Mouse (Mus musculus): ENCODE data around the gene Fam160b1. TPM values are rescaled to one million over a fixed set of nuclear protein-coding genes. Genes with fewer than 3 reads are reported as not detected.

The Fam160b1 gene
- polyA plus RNA-seq, 1 experiment from 2014 or later = 7.8 TPM

DNA sequence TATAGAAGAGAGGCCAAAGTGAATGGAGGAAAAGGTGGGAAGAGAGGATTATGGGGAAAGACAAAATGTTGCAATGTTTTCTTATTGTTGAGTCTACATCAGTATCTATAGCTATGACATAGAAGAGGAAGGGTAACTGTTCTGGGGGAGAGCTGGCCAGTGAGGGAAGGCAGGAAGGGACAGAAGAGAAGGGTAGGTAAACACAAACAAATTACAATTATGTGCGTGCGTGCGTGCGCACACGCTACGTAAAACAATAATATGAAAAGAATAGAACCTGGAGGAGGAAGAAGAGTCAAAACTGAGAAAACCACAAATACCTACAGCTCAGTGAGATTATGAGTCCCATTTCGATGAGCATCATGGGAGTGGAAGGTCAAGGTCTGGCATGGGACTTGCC is 32.2 kb upstream of the Fam160b1 start:
- ATAC-seq = no peak
- Histone ChIP-seq H3K27me3 (ENCODE audit: insufficient read depth, low read length) (no peaks in the 10 kb centered on the region), H3K4me3 (ENCODE audit: low read depth, low read length) (no peak overlapping the region), H3K4me1 (ENCODE audit: insufficient read depth) (no peaks in the 10 kb centered on the region), H3K27ac (ENCODE audit: low read depth) (no peak overlapping the region), H3K9ac (replicated peaks) (no peak overlapping the region), H3K9me3 (ENCODE audit: low read length) (no peaks in the 10 kb centered on the region), H3K36me3 (replicated peaks; ENCODE audit: insufficient read depth, low read length) (no peaks in the 10 kb centered on the region), H3K4me2 (ENCODE audit: low read depth, low read length) (no peak overlapping the region)
- WGBS (ENCODE audit: insufficient replicate concordance) = 91% methylated on average over 7 of the region's 7 CpGs
- TF ChIP-seq CTCF (IDR thresholded peaks at IDR 0.05; ENCODE audit: low read depth) (no peak), EP300 (IDR thresholded peaks at IDR 0.05; ENCODE audit: low read depth) (no peak)
- no peak for DNase-seq

DNA sequence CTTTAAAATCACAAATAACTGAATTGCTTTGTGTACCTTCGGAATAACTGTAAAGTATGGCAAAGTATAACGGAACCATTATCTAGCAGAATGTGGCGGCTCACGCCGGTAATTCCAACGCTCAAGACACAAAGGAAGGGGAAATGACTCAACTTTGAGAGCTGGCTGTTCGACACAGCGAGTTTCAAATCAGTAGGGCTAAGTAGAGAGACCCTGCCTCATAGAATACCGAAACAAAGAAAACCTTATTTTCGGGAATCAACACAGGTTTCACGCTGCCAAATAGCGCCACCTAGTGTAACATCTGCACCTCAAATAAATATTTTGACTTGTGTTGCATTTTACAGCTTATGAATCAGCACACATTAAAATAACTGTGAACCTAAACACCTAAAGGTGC is 31.7 kb upstream of the Fam160b1 start:
- WGBS (ENCODE audit: insufficient replicate concordance) = 41% methylated on average over 12 of the region's 12 CpGs
- Histone ChIP-seq H3K36me3 (replicated peaks; ENCODE audit: insufficient read depth, low read length) (no peaks in the 10 kb centered on the region), H3K9me3 (ENCODE audit: low read length) (no peaks in the 10 kb centered on the region), H3K27me3 (ENCODE audit: insufficient read depth, low read length) (no peaks in the 10 kb centered on the region), H3K4me1 (ENCODE audit: insufficient read depth) (no peaks in the 10 kb centered on the region), H3K4me2 (ENCODE audit: low read depth, low read length) (peak overlapping the region; percentile 24; the same call in 1 of the 2 replicates), H3K27ac (ENCODE audit: low read depth) (no peak overlapping the region), H3K9ac (replicated peaks) (no peak overlapping the region), H3K4me3 (ENCODE audit: low read depth, low read length) (no peak overlapping the region)
- DNase-seq (peak; percentile 55), ATAC-seq (no peak)
- TF ChIP-seq CTCF (IDR thresholded peaks at IDR 0.05; ENCODE audit: low read depth) (peak; percentile 85), EP300 (IDR thresholded peaks at IDR 0.05; ENCODE audit: low read depth) (no peak)

- Histone ChIP-seq H3K9ac (replicated peaks) (no peak overlapping the region), H3K27ac (ENCODE audit: low read depth) (no peak overlapping the region), H3K36me3 (replicated peaks; ENCODE audit: insufficient read depth, low read length) (no peaks in the 10 kb centered on the region), H3K27me3 (ENCODE audit: insufficient read depth, low read length) (no peaks in the 10 kb centered on the region), H3K4me3 (ENCODE audit: low read depth, low read length) (no peak overlapping the region), H3K4me1 (ENCODE audit: insufficient read depth) (no peaks in the 10 kb centered on the region), H3K9me3 (ENCODE audit: low read length) (no peaks in the 10 kb centered on the region), H3K4me2 (ENCODE audit: low read depth, low read length) (no peak overlapping the region)
- 77% methylated on average over 11 of the region's 11 CpGs for WGBS (ENCODE audit: insufficient replicate concordance)
- ATAC-seq = no peak
- no peak for DNase-seq
- TF ChIP-seq EP300 (IDR thresholded peaks at IDR 0.05; ENCODE audit: low read depth) (no peak), CTCF (IDR thresholded peaks at IDR 0.05; ENCODE audit: low read depth) (peak; percentile 19; the same call in 1 of the 2 replicates)
These were observed 30.2 kb upstream of the Fam160b1 start for GRCm38 (mm10) chr19:57330309-57330708.

DNA sequence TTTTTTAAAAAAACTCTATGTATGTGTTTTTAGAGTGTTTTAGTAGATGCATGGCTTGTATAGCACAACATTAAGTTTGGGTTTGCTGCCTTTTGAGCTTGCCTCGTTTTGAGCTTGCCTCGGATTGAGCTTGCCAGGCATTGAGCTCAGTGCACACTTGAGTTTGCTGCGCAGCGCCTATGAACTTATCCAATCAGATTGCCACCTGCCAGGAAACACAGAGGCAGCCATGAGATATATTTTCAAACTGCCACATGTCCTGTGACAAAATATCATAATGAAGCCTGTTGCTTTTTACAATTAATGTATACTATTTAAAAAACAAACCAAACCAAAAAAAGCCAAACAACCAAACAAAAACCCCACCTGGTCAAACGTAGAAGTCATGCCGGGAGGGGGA is 29.2 kb upstream of the Fam160b1 start:
- Histone ChIP-seq H3K27ac (ENCODE audit: low read depth) (no peak overlapping the region), H3K4me1 (ENCODE audit: insufficient read depth) (no peaks in the 10 kb centered on the region), H3K27me3 (ENCODE audit: insufficient read depth, low read length) (no peaks in the 10 kb centered on the region), H3K4me3 (ENCODE audit: low read depth, low read length) (no peak overlapping the region), H3K9me3 (ENCODE audit: low read length) (no peaks in the 10 kb centered on the region), H3K4me2 (ENCODE audit: low read depth, low read length) (no peak overlapping the region), H3K9ac (replicated peaks) (no peak overlapping the region), H3K36me3 (replicated peaks; ENCODE audit: insufficient read depth, low read length) (no peaks in the 10 kb centered on the region)
- DNase-seq (no peak), ATAC-seq (no peak)
- TF ChIP-seq CTCF (IDR thresholded peaks at IDR 0.05; ENCODE audit: low read depth) (no peak), EP300 (IDR thresholded peaks at IDR 0.05; ENCODE audit: low read depth) (no peak)
- WGBS (ENCODE audit: insufficient replicate concordance) = 74% methylated on average over 6 of the region's 6 CpGs

DNA sequence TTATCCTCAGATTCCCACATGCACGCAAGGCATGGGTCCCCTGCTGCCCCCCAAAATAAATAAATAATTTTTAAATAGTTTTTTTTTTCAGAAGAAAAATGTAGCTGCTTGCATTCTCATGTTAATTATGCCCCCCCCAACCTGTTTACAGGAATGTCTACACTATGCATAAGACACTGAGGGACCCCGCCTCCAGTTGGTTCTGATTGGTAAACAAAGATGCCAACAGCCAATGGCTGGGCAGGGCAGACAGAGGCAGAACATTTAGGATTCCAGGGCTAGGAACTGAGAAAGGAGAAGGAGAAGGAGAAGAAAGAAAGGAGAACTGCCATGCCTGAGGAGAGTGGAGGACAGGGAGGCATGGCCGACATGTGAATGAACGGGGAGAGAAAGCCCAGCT is 27.1 kb upstream of the Fam160b1 start:
- H3K9me3 ChIP-seq (ENCODE audit: low read length) = no peaks in the 10 kb centered on the region
- H3K27ac ChIP-seq (ENCODE audit: low read depth) = no peak overlapping the region
- no peaks in the 10 kb centered on the region for H3K36me3 ChIP-seq (replicated peaks; ENCODE audit: insufficient read depth, low read length)
- TF ChIP-seq EP300 (IDR thresholded peaks at IDR 0.05; ENCODE audit: low read depth) (no peak), CTCF (IDR thresholded peaks at IDR 0.05; ENCODE audit: low read depth) (no peak)
- H3K9ac ChIP-seq (replicated peaks) = no peak overlapping the region
- 79% methylated on average over 4 of the region's 4 CpGs for WGBS (ENCODE audit: insufficient replicate concordance)
- no peak overlapping the region for H3K4me3 ChIP-seq (ENCODE audit: low read depth, low read length)
- DNase-seq (no peak), ATAC-seq (no peak)
- no peaks in the 10 kb centered on the region for H3K4me1 ChIP-seq (ENCODE audit: insufficient read depth)
- no peaks in the 10 kb centered on the region for H3K27me3 ChIP-seq (ENCODE audit: insufficient read depth, low read length)
- no peak overlapping the region for H3K4me2 ChIP-seq (ENCODE audit: low read depth, low read length)

DNA sequence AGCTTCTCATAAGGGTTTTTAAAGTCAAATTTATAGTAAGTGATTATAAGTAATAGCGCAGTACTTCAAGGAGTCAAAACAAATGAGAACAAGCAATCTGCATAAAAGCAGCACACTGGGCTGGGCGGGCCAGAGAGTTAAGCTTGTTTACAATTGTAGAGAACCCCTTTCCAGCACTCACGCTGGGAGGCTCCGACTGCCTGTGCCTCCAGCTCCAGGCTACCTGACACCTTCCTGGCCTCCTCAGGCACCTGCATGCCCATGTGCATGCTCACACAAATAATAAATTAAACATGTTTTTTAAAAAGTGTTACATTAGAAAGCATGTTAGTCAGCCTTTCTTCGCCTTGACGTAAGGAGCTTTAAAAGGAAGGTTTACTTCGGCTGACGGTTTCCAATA is 25.3 kb upstream of the Fam160b1 start:
- Histone ChIP-seq H3K36me3 (replicated peaks; ENCODE audit: insufficient read depth, low read length) (no peaks in the 10 kb centered on the region), H3K4me2 (ENCODE audit: low read depth, low read length) (no peak overlapping the region), H3K27ac (ENCODE audit: low read depth) (no peak overlapping the region), H3K4me1 (ENCODE audit: insufficient read depth) (0 out of 2 replicates have a peak, but pooled peaks cover 2% of the 10 kb centered on the region), H3K9me3 (ENCODE audit: low read length) (no peaks in the 10 kb centered on the region), H3K4me3 (ENCODE audit: low read depth, low read length) (no peak overlapping the region), H3K27me3 (ENCODE audit: insufficient read depth, low read length) (no peaks in the 10 kb centered on the region), H3K9ac (replicated peaks) (no peak overlapping the region)
- no peak for DNase-seq
- no peak for ATAC-seq
- TF ChIP-seq EP300 (IDR thresholded peaks at IDR 0.05; ENCODE audit: low read depth) = no peak
- no peak for TF ChIP-seq CTCF (IDR thresholded peaks at IDR 0.05; ENCODE audit: low read depth)
- WGBS (ENCODE audit: insufficient replicate concordance) = 76% methylated on average over 8 of the region's 8 CpGs
